Mouse (Mus musculus) bone marrow macrophage, adult 2 months (primary cell): ENCODE data around the gene Nfib.

Experiments
- CTCF ChIP-seq: IDR thresholded peaks from 2 replicates; pipeline ENCODE4 v1.5.1; 2012; ENCODE audit warnings: low read depth, mild to moderate bottlenecking, low read length, moderate library complexity
- POLR2A ChIP-seq: IDR thresholded peaks from 2 replicates; pipeline ENCODE4 v1.6.1; 2012; ENCODE audit warnings: mild to moderate bottlenecking, low read depth, low read length, borderline replicate concordance

GRCm38 (mm10) chr4:82723048-82723447, 17.5 kb upstream of the Nfib start:
- no peak for TF ChIP-seq CTCF
- no peak for TF ChIP-seq POLR2A
